Mouse (Mus musculus): ENCODE results near the gene Cpsf4l.

The Cpsf4l gene

GRCm38 (mm10) chr11:113736848-113737552 lies 27.2 kb upstream of the Cpsf4l start:
- DNase-seq (ENCODE audit: low read depth, low spot score), result no peak

- DNase-seq (ENCODE audit: low read depth, low spot score), result no peak
These were observed 25.3 kb upstream of the Cpsf4l start for GRCm38 (mm10) chr11:113735151-113735550.

GRCm38 (mm10) chr11:113733631-113734364 lies 24.0 kb upstream of the Cpsf4l start:
- no peak for DNase-seq (ENCODE audit: low read depth, low spot score)

- no peak for DNase-seq (ENCODE audit: low read depth, low spot score)
These were observed 22.3 kb upstream of the Cpsf4l start for GRCm38 (mm10) chr11:113731945-113732612.

GRCm38 (mm10) chr11:113730879-113731278 lies 21.1 kb upstream of the Cpsf4l start:
- DNase-seq (ENCODE audit: low read depth, low spot score), result no peak

- DNase-seq (ENCODE audit: low read depth, low spot score), result no peak
These were observed 20.1 kb upstream of the Cpsf4l start for GRCm38 (mm10) chr11:113729917-113730316.

GRCm38 (mm10) chr11:113729239-113729638 lies 19.4 kb upstream of the Cpsf4l start:
- no peak for DNase-seq (ENCODE audit: low read depth, low spot score)

GRCm38 (mm10) chr11:113727992-113728391 lies 18.2 kb upstream of the Cpsf4l start:
- DNase-seq (ENCODE audit: low read depth, low spot score), result no peak

- no peak for DNase-seq (ENCODE audit: low read depth, low spot score)
These were observed 17.4 kb upstream of the Cpsf4l start for GRCm38 (mm10) chr11:113726994-113727888.

GRCm38 (mm10) chr11:113725235-113726048 lies 15.6 kb upstream of the Cpsf4l start:
- no peak for DNase-seq (ENCODE audit: low read depth, low spot score)

- no peak for DNase-seq (ENCODE audit: low read depth, low spot score)
These were observed 12.7 kb upstream of the Cpsf4l start for GRCm38 (mm10) chr11:113722405-113723090.

- no peak for DNase-seq (ENCODE audit: low read depth, low spot score)
These were observed 8.1 kb upstream of the Cpsf4l start for GRCm38 (mm10) chr11:113717767-113718424.

- DNase-seq (ENCODE audit: low read depth, low spot score), result no peak
These were observed 6.3 kb upstream of the Cpsf4l start for GRCm38 (mm10) chr11:113716132-113716531.

GRCm38 (mm10) chr11:113715078-113715674 lies 5.4 kb upstream of the Cpsf4l start:
- no peak for DNase-seq (ENCODE audit: low read depth, low spot score)

- no peak for DNase-seq (ENCODE audit: low read depth, low spot score)
These were observed 1.2 kb upstream of the Cpsf4l start for GRCm38 (mm10) chr11:113711061-113711460.

- no peak for DNase-seq (ENCODE audit: low read depth, low spot score)
These were observed 500 bp upstream of the Cpsf4l start for GRCm38 (mm10) chr11:113710257-113710777.

- no peak for DNase-seq (ENCODE audit: low read depth, low spot score)
These were observed 545 bp downstream of the Cpsf4l start for GRCm38 (mm10) chr11:113709272-113709671.

- DNase-seq (ENCODE audit: low read depth, low spot score), result no peak
These were observed 1.1 kb downstream of the Cpsf4l start for GRCm38 (mm10) chr11:113708629-113709213.
